Mouse (Mus musculus): ENCODE measurements around the gene 1700061G19Rik. TPM values are rescaled to one million over a fixed set of nuclear protein-coding genes. Genes with fewer than 3 reads are reported as not detected.

Gene 1700061G19Rik
- polyA plus RNA-seq, 1 experiment: 8.0 TPM

GRCm38 (mm10) chr17:56884331-56884730, 9.1 kb downstream of the 1700061G19Rik start:
- H3K4me3 ChIP-seq (ENCODE audit: low read depth, low read length): peak overlapping the region; percentile 9; the same call in 1 of the 2 replicates
- TF ChIP-seq EP300 (IDR thresholded peaks at IDR 0.05; ENCODE audit: insufficient read depth, low read depth, low read length) (no peak), CTCF (IDR thresholded peaks at IDR 0.05; ENCODE audit: low read depth, low read length) (no peak), POLR2A (IDR thresholded peaks at IDR 0.05; ENCODE audit: insufficient read depth, low read length) (no peak)
- H3K9me3 ChIP-seq (replicated peaks; ENCODE audit: control insufficient read depth, insufficient read depth, low read length, poor library complexity, severe bottlenecking): peaks cover 12% of the 10 kb centered on the region
- peaks cover 5% of the 10 kb centered on the region for H3K4me1 ChIP-seq (ENCODE audit: control insufficient read depth, insufficient read depth, low read length)
- H3K27ac ChIP-seq (ENCODE audit: insufficient read depth, low read length): peak overlapping the region; percentile 91
- H3K9ac ChIP-seq (ENCODE audit: low read depth, poor library complexity, severe bottlenecking): peak overlapping the region; percentile 46
- H3K36me3 ChIP-seq (ENCODE audit: control insufficient read depth, insufficient read depth, low read length, poor library complexity, severe bottlenecking): peaks cover 8% of the 10 kb centered on the region
- no peaks in the 10 kb centered on the region for H3K27me3 ChIP-seq (ENCODE audit: control insufficient read depth, insufficient read depth, low read length, poor library complexity, severe bottlenecking)

GRCm38 (mm10) chr17:56884809-56885208, 9.5 kb downstream of the 1700061G19Rik start:
- H3K9ac ChIP-seq (ENCODE audit: low read depth, poor library complexity, severe bottlenecking): peak overlapping the region; percentile 46
- TF ChIP-seq POLR2A (IDR thresholded peaks at IDR 0.05; ENCODE audit: insufficient read depth, low read length): no peak
- peak overlapping the region; percentile 91 for H3K27ac ChIP-seq (ENCODE audit: insufficient read depth, low read length)
- H3K4me1 ChIP-seq (ENCODE audit: control insufficient read depth, insufficient read depth, low read length): peaks cover 5% of the 10 kb centered on the region
- no peaks in the 10 kb centered on the region for H3K27me3 ChIP-seq (ENCODE audit: control insufficient read depth, insufficient read depth, low read length, poor library complexity, severe bottlenecking)
- H3K36me3 ChIP-seq (ENCODE audit: control insufficient read depth, insufficient read depth, low read length, poor library complexity, severe bottlenecking): peaks cover 8% of the 10 kb centered on the region
- peak overlapping the region; percentile 9; the same call in 1 of the 2 replicates for H3K4me3 ChIP-seq (ENCODE audit: low read depth, low read length)
- peaks cover 12% of the 10 kb centered on the region for H3K9me3 ChIP-seq (replicated peaks; ENCODE audit: control insufficient read depth, insufficient read depth, low read length, poor library complexity, severe bottlenecking)

- TF ChIP-seq POLR2A (IDR thresholded peaks at IDR 0.05; ENCODE audit: insufficient read depth, low read length): no peak
- no peak for TF ChIP-seq EP300 (IDR thresholded peaks at IDR 0.05; ENCODE audit: insufficient read depth, low read depth, low read length)
- TF ChIP-seq CTCF (IDR thresholded peaks at IDR 0.05; ENCODE audit: low read depth, low read length): no peak
- H3K27ac ChIP-seq (ENCODE audit: insufficient read depth, low read length): no peak overlapping the region
Observed at GRCm38 (mm10) chr17:56888050-56888449, 12.8 kb downstream of the 1700061G19Rik start.

GRCm38 (mm10) chr17:56890018-56890417, 14.7 kb downstream of the 1700061G19Rik start:
- no peak for TF ChIP-seq CTCF (IDR thresholded peaks at IDR 0.05; ENCODE audit: low read depth, low read length)
- no peak for TF ChIP-seq POLR2A (IDR thresholded peaks at IDR 0.05; ENCODE audit: insufficient read depth, low read length)
- no peak for TF ChIP-seq EP300 (IDR thresholded peaks at IDR 0.05; ENCODE audit: insufficient read depth, low read depth, low read length)
- Histone ChIP-seq H3K36me3 (ENCODE audit: control insufficient read depth, insufficient read depth, low read length, poor library complexity, severe bottlenecking) (peaks cover 12% of the 10 kb centered on the region), H3K4me3 (ENCODE audit: low read depth, low read length) (no peak overlapping the region), H3K4me1 (ENCODE audit: control insufficient read depth, insufficient read depth, low read length) (peaks cover under 1% of the 10 kb centered on the region), H3K9me3 (replicated peaks; ENCODE audit: control insufficient read depth, insufficient read depth, low read length, poor library complexity, severe bottlenecking) (peaks cover 12% of the 10 kb centered on the region), H3K27ac (ENCODE audit: insufficient read depth, low read length) (no peak overlapping the region), H3K27me3 (ENCODE audit: control insufficient read depth, insufficient read depth, low read length, poor library complexity, severe bottlenecking) (no peaks in the 10 kb centered on the region), H3K9ac (ENCODE audit: low read depth, poor library complexity, severe bottlenecking) (no peak overlapping the region)

More at GRCm38 (mm10) chr17:56888050-56888449, 12.8 kb downstream of the 1700061G19Rik start:
- H3K4me3 ChIP-seq (ENCODE audit: low read depth, low read length): no peak overlapping the region
- no peak overlapping the region for H3K9ac ChIP-seq (ENCODE audit: low read depth, poor library complexity, severe bottlenecking)
- no peaks in the 10 kb centered on the region for H3K27me3 ChIP-seq (ENCODE audit: control insufficient read depth, insufficient read depth, low read length, poor library complexity, severe bottlenecking)
- peaks cover 8% of the 10 kb centered on the region for H3K36me3 ChIP-seq (ENCODE audit: control insufficient read depth, insufficient read depth, low read length, poor library complexity, severe bottlenecking)
- peaks cover 12% of the 10 kb centered on the region for H3K9me3 ChIP-seq (replicated peaks; ENCODE audit: control insufficient read depth, insufficient read depth, low read length, poor library complexity, severe bottlenecking)
- peaks cover 2% of the 10 kb centered on the region for H3K4me1 ChIP-seq (ENCODE audit: control insufficient read depth, insufficient read depth, low read length)

GRCm38 (mm10) chr17:56895368-56895918, 20.2 kb downstream of the 1700061G19Rik start:
- no peaks in the 10 kb centered on the region for H3K9me3 ChIP-seq (replicated peaks; ENCODE audit: control insufficient read depth, insufficient read depth, low read length, poor library complexity, severe bottlenecking)
- H3K27me3 ChIP-seq (ENCODE audit: control insufficient read depth, insufficient read depth, low read length, poor library complexity, severe bottlenecking): no peaks in the 10 kb centered on the region
- no peak overlapping the region for H3K4me3 ChIP-seq (ENCODE audit: low read depth, low read length)
- 0 out of 2 replicates have a peak, but pooled peaks cover 4% of the 10 kb centered on the region for H3K36me3 ChIP-seq (ENCODE audit: control insufficient read depth, insufficient read depth, low read length, poor library complexity, severe bottlenecking)
- TF ChIP-seq EP300 (IDR thresholded peaks at IDR 0.05; ENCODE audit: insufficient read depth, low read depth, low read length) (no peak), CTCF (IDR thresholded peaks at IDR 0.05; ENCODE audit: low read depth, low read length) (no peak), POLR2A (IDR thresholded peaks at IDR 0.05; ENCODE audit: insufficient read depth, low read length) (no peak)
- no peak overlapping the region for H3K9ac ChIP-seq (ENCODE audit: low read depth, poor library complexity, severe bottlenecking)
- H3K4me1 ChIP-seq (ENCODE audit: control insufficient read depth, insufficient read depth, low read length): no peaks in the 10 kb centered on the region
- H3K27ac ChIP-seq (ENCODE audit: insufficient read depth, low read length): no peak overlapping the region

GRCm38 (mm10) chr17:56896513-56897129, 21.3 kb downstream of the 1700061G19Rik start:
- H3K36me3 ChIP-seq (ENCODE audit: control insufficient read depth, insufficient read depth, low read length, poor library complexity, severe bottlenecking): 0 out of 2 replicates have a peak, but pooled peaks cover 4% of the 10 kb centered on the region

More at GRCm38 (mm10) chr17:56896513-56897129, 21.3 kb downstream of the 1700061G19Rik start:
- H3K4me3 ChIP-seq (ENCODE audit: low read depth, low read length): no peak overlapping the region
- H3K27ac ChIP-seq (ENCODE audit: insufficient read depth, low read length): no peak overlapping the region
- no peak for TF ChIP-seq EP300 (IDR thresholded peaks at IDR 0.05; ENCODE audit: insufficient read depth, low read depth, low read length)
- no peak for TF ChIP-seq POLR2A (IDR thresholded peaks at IDR 0.05; ENCODE audit: insufficient read depth, low read length)
- no peak for TF ChIP-seq CTCF (IDR thresholded peaks at IDR 0.05; ENCODE audit: low read depth, low read length)
- no peaks in the 10 kb centered on the region for H3K4me1 ChIP-seq (ENCODE audit: control insufficient read depth, insufficient read depth, low read length)
- no peaks in the 10 kb centered on the region for H3K9me3 ChIP-seq (replicated peaks; ENCODE audit: control insufficient read depth, insufficient read depth, low read length, poor library complexity, severe bottlenecking)
- H3K27me3 ChIP-seq (ENCODE audit: control insufficient read depth, insufficient read depth, low read length, poor library complexity, severe bottlenecking): no peaks in the 10 kb centered on the region
- no peak overlapping the region for H3K9ac ChIP-seq (ENCODE audit: low read depth, poor library complexity, severe bottlenecking)
